Mouse (Mus musculus): ENCODE results near the gene BC024978. TPM values are rescaled to one million over a fixed set of nuclear protein-coding genes. Genes with fewer than 3 reads are reported as not detected.

Gene BC024978
- total RNA-seq, 2 experiments from 2014 or later: 14.3 to 14.6 TPM

GRCm38 (mm10) chr7:27258205-27258899 is 62.8 kb downstream of the BC024978 start, which contains the start of gene Numbl:
TSS of gene Numbl (plus strand) at chr7:27258433.
- peak; percentile 92 for DNase-seq (ENCODE audit: low spot score)

DNA sequence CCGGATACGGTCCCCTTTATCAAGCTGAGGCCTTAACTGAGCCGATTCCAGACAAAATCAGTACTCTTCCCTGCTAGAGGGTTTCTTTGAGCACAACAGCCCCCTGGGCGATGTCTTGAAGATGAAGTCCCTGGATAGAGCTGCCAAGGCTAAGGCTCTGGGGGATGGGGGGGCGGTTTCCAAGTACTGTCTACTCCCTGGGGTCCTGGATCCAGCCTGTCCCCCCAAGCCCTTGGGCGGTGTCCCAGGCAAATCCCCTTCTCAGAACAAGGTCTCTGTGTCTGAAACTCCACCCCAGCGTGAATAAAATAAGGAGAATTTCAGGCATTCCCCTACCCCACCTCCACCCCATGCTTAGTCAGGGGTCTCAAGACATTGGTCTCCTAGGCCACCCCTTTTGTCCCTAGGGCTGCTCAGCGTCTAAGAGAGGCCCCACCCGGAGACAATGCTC is 63.7 kb downstream of the BC024978 start:
- no peak for DNase-seq (ENCODE audit: low spot score)

DNA sequence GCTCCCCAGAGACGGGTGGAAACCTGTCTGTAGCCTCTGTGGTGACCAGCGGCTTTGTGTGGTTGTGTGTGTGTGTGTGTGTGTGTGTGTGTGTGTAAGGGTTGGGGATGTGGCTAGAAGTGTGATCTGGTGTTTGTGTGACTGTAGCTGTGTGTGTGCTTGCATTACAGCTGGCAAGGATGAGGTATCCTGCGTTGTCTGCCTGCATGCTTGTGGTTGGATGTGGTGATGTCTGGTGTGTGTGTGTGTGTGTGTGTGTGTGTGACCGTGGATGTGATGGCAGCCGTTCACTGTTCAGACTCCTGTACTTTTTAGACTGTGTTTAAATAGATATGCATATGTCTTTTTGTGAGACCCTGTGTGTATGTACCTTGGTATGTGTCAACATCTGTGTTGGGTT is 64.2 kb downstream of the BC024978 start:
- DNase-seq (ENCODE audit: low spot score): no peak

Small RNA genes lying within 50 kb of the gene (microRNA-seq; reads per million reads assigned to microRNA genes)
- 1.7 reads per million for gene Mir1191
- gene Mir3101: not detected

Other genes starting within 250 kb of the BC024978 start
- gene Cyp2a12, start 166.7 kb upstream of the BC024978 start, total RNA-seq (2021): under 1 TPM; 0.09 to 0.26 TPM
- 1 to 10 TPM; 1.5 to 1.9 TPM for gene Cyp2f2, start 75.9 kb upstream of the BC024978 start, total RNA-seq (2021)
- gene Cyp2t4, start 42.1 kb upstream of the BC024978 start, total RNA-seq (2021): not detected
- gene Egln2, start 29.0 kb upstream of the BC024978 start, total RNA-seq (2021): 100 to 1,000 TPM; 107 to 108 TPM
- 1 to 10 TPM; 6.0 to 6.1 TPM for gene Rab4b, start 16.9 kb upstream of the BC024978 start, total RNA-seq (2021)
- under 1 TPM in 1 of 2 experiments, not detected in 1; 0.21 TPM for gene Gm21983, start 14.7 kb upstream of the BC024978 start, total RNA-seq (2021)
- gene Mia, start 14.6 kb upstream of the BC024978 start, total RNA-seq (2021): not detected
- gene Snrpa, start 490 bp downstream of the BC024978 start, total RNA-seq (2021): 10 to 100 TPM; 27.5 to 33.0 TPM
- 1 to 10 TPM; 3.8 to 4.2 TPM for gene Itpkc, start 32.9 kb downstream of the BC024978 start, total RNA-seq (2021)
- 1 to 10 TPM; 2.6 to 2.9 TPM for gene Coq8b, start 37.2 kb downstream of the BC024978 start, total RNA-seq (2021)
- gene Numbl, start 62.7 kb downstream of the BC024978 start, total RNA-seq (2021): 1 to 10 TPM; 2.2 to 2.8 TPM
- 10 to 100 TPM; 55.8 to 66.9 TPM for gene Ltbp4, start 141.9 kb downstream of the BC024978 start, total RNA-seq (2021)
- 1 to 10 TPM; 2.2 to 3.0 TPM for gene Shkbp1, start 160.2 kb downstream of the BC024978 start, total RNA-seq (2021)
- under 1 TPM in 1 of 2 experiments, not detected in 1; 0.57 TPM for gene Gm20479, start 161.6 kb downstream of the BC024978 start, total RNA-seq (2021)